Mouse (Mus musculus): ENCODE data around the gene Gm20388.

GRCm38 (mm10) chr8:123014429-123014828 is 3103.8 kb downstream of the Gm20388 start:
- TF ChIP-seq GATA1 (IDR thresholded peaks at IDR 0.05; ENCODE audit: low read length) (no peak), TAL1 (IDR thresholded peaks at IDR 0.05; ENCODE audit: low read length) (no peak)

Measured in erythroblast, embryonic 14.5 days (primary cell).